Mouse (Mus musculus): ENCODE results near the gene Eml4. TPM values are rescaled to one million over a fixed set of nuclear protein-coding genes. Genes with fewer than 3 reads are reported as not detected.

Eml4 gene
- total RNA-seq, 2 experiments from 2014 or later = 28.1 to 43.8 TPM

Other genes with a start within 250 kb of the Eml4 start
- 2.3 and 4.8 TPM in 2 replicates for gene Pkdcc, start 135.6 kb upstream of the Eml4 start, total RNA-seq (2015)
- 6.1 and 8.9 TPM in 2 replicates for gene Pkdcc, start 135.6 kb upstream of the Eml4 start, total RNA-seq (2017)
- gene Cox7a2l, start 166.4 kb downstream of the Eml4 start, total RNA-seq (2015) = 266 and 313 TPM in 2 replicates
- 182 and 228 TPM in 2 replicates for gene Cox7a2l, start 166.4 kb downstream of the Eml4 start, total RNA-seq (2017)